Mouse (Mus musculus) limb, embryonic 14.5 days (tissue): ENCODE results near the gene Mycbp2. TPM values are rescaled to one million over a fixed set of nuclear protein-coding genes. Genes with fewer than 3 reads are reported as not detected.

Source experiments
- ATAC-seq: fragments of 200-750 bp; cut with Nextera tagmentation; 2 replicates; pipeline ENCODE4 v1.8.0; 2017; ENCODE audit warnings: low read depth, moderate number of reproducible peaks, moderate TSS enrichment; ENCODE audit not compliant: low FRiP score
- DNase-seq: peaks from one replicate; pipeline ENCODE4 v3.0.0-alpha.2; 2015; ENCODE audit warnings: low spot score
- H3K27ac ChIP-seq: fragments of 300-500 bp; sonication (generic); replicated peaks from 2 replicates; pipeline ENCODE4 v1.5.1; 2014; ENCODE audit warnings: low read depth, mild to moderate bottlenecking, low read length, moderate library complexity, mixed read lengths
- H3K27me3 ChIP-seq: fragments of 300-500 bp; sonication (generic); 2 replicates; pipeline ENCODE4 v1.6.1; 2014; ENCODE audit warnings: low read length, mixed read lengths; ENCODE audit not compliant: control insufficient read depth, insufficient read depth
- H3K36me3 ChIP-seq: fragments of 300-500 bp; sonication (generic); 2 replicates; pipeline ENCODE4 v1.6.1; 2014; ENCODE audit warnings: mild to moderate bottlenecking, low read length, moderate library complexity, mixed read lengths; ENCODE audit not compliant: control insufficient read depth, insufficient read depth
- H3K4me1 ChIP-seq: fragments of 300-500 bp; sonication (generic); 2 replicates; pipeline ENCODE4 v1.6.1; 2014; ENCODE audit warnings: antibody characterized with exemption, low read length, mixed read lengths; ENCODE audit not compliant: control insufficient read depth, insufficient read depth
- H3K4me2 ChIP-seq: fragments of 300-500 bp; sonication (generic); replicated peaks from 2 replicates; pipeline ENCODE4 v1.6.1; 2014; ENCODE audit warnings: low read depth, mild to moderate bottlenecking, low read length, moderate library complexity; ENCODE audit not compliant: severe bottlenecking
- H3K4me3 ChIP-seq: fragments of 300-500 bp; sonication (generic); replicated peaks from 2 replicates; pipeline ENCODE4 v1.5.1; 2014; ENCODE audit warnings: low read length
- H3K9ac ChIP-seq: fragments of 300-500 bp; sonication (generic); 2 replicates; pipeline ENCODE4 v1.6.1; 2014; ENCODE audit warnings: mild to moderate bottlenecking, low read depth, low read length, moderate library complexity; ENCODE audit not compliant: severe bottlenecking
- H3K9me3 ChIP-seq: fragments of 300-500 bp; sonication (generic); 2 replicates; pipeline ENCODE4 v1.6.1; 2016; ENCODE audit warnings: low read length; ENCODE audit not compliant: control insufficient read depth
- POLR2A ChIP-seq: fragments of 200-500 bp; IDR thresholded peaks from 2 replicates; pipeline ENCODE4 v1.8.0; 2012; ENCODE audit warnings: inconsistent platforms, mild to moderate bottlenecking, moderate library complexity, borderline replicate concordance; ENCODE audit not compliant: insufficient read depth, insufficient read length; ENCODE audit errors: extremely low read depth
- WGBS: fragments of 180-500 bp; shearing (Covaris S2); extraction: QIAGEN DNeasy Blood & Tissue Kit; methylation state at CpG from one replicate; pipeline ENCODE4 v1.1.7; 2014; 5-methylcytosine and 5-hydroxymethylcytosine counted together
- polyA plus RNA-seq, 2 experiments: library from polyadenylated mRNA; depleted of rRNA in 1 of 2; stranded (reverse) in 1 of 2; unstranded in 1 of 2; fragments of >200 nt; fragmentation: Nextera tagmentation in 1 of 2; extraction: Ambion mirVana in 1 of 2; gene quantifications; 2 replicates each; pipeline versions ENCODE4 v1.2.1 to v1.2.3; 2012 to 2014

Mycbp2 gene
- polyA plus RNA-seq, 2 experiments = 33.3 to 43.1 TPM

- no peak for ATAC-seq
- H3K36me3 ChIP-seq = peaks cover 76% of the 10 kb centered on the region
- no peaks in the 10 kb centered on the region for H3K27me3 ChIP-seq
- no peaks in the 10 kb centered on the region for H3K4me1 ChIP-seq
- no peak overlapping the region for H3K4me2 ChIP-seq
- DNase-seq = no peak
- TF ChIP-seq POLR2A = no peak
- no peak overlapping the region for H3K4me3 ChIP-seq
- H3K9ac ChIP-seq = no peak overlapping the region
- no peaks in the 10 kb centered on the region for H3K9me3 ChIP-seq
- 69% methylated on average over 6 of the region's 6 CpGs for WGBS
- no peak overlapping the region for H3K27ac ChIP-seq
These were observed 258.0 kb downstream of the Mycbp2 start for GRCm38 (mm10) chr14:103088624-103089023.

- Histone ChIP-seq H3K27me3 (no peaks in the 10 kb centered on the region), H3K4me1 (no peaks in the 10 kb centered on the region), H3K4me2 (no peak overlapping the region), H3K9ac (no peak overlapping the region), H3K9me3 (no peaks in the 10 kb centered on the region), H3K27ac (no peak overlapping the region), H3K36me3 (peaks cover 78% of the 10 kb centered on the region), H3K4me3 (no peak overlapping the region)
- TF ChIP-seq POLR2A = no peak
- 86% methylated on average over 5 of the region's 5 CpGs for WGBS
- no peak for DNase-seq
- no peak for ATAC-seq
These were observed 258.8 kb downstream of the Mycbp2 start for GRCm38 (mm10) chr14:103087846-103088245.

GRCm38 (mm10) chr14:103086671-103087324 lies 259.8 kb downstream of the Mycbp2 start:
- ATAC-seq (no peak), DNase-seq (no peak)
- H3K9ac ChIP-seq = no peak overlapping the region
- no peaks in the 10 kb centered on the region for H3K4me1 ChIP-seq
- H3K27ac ChIP-seq = no peak overlapping the region
- H3K36me3 ChIP-seq = peaks cover 77% of the 10 kb centered on the region
- no peak for TF ChIP-seq POLR2A
- WGBS = 95% methylated on average over 4 of the region's 4 CpGs
- no peak overlapping the region for H3K4me3 ChIP-seq
- no peaks in the 10 kb centered on the region for H3K27me3 ChIP-seq
- no peaks in the 10 kb centered on the region for H3K9me3 ChIP-seq
- H3K4me2 ChIP-seq = no peak overlapping the region

- no peaks in the 10 kb centered on the region for H3K4me1 ChIP-seq
- peaks cover 69% of the 10 kb centered on the region for H3K36me3 ChIP-seq
- no peaks in the 10 kb centered on the region for H3K9me3 ChIP-seq
- H3K4me3 ChIP-seq = no peak overlapping the region
- H3K27me3 ChIP-seq = no peaks in the 10 kb centered on the region
- no peak for ATAC-seq
- no peak overlapping the region for H3K9ac ChIP-seq
- no peak for TF ChIP-seq POLR2A
- no peak for DNase-seq
- H3K4me2 ChIP-seq = no peak overlapping the region
- 92% methylated on average over 1 of the region's 1 CpGs for WGBS
- H3K27ac ChIP-seq = no peak overlapping the region
These were observed 260.6 kb downstream of the Mycbp2 start for GRCm38 (mm10) chr14:103085840-103086533.

- no peak overlapping the region for H3K9ac ChIP-seq
- H3K9me3 ChIP-seq = no peaks in the 10 kb centered on the region
- H3K4me2 ChIP-seq = no peak overlapping the region
- H3K36me3 ChIP-seq = peaks cover 47% of the 10 kb centered on the region
- H3K27me3 ChIP-seq = no peaks in the 10 kb centered on the region
- H3K27ac ChIP-seq = no peak overlapping the region
- 87% methylated on average over 9 of the region's 9 CpGs for WGBS
- ATAC-seq (no peak), DNase-seq (no peak)
- TF ChIP-seq POLR2A = no peak
- H3K4me3 ChIP-seq = no peak overlapping the region
- no peaks in the 10 kb centered on the region for H3K4me1 ChIP-seq
These were observed 267.2 kb downstream of the Mycbp2 start for GRCm38 (mm10) chr14:103079209-103079977.
